Mouse (Mus musculus): Measurements from ENCODE around the gene St3gal6. TPM values are rescaled to one million over a fixed set of nuclear protein-coding genes. Genes with fewer than 3 reads are reported as not detected.

Gene St3gal6
- total RNA-seq (2021) (10 to 100 TPM; 37.7 to 47.0 TPM), polyA plus RNA-seq (2012; rRNA removed) (29.6 and 33.7 TPM in 2 replicates)
- long read RNA-seq, full-length matches to known transcripts: 6 of 12 reads
- long read RNA-seq, partial matches to known transcripts: 3 of 12 reads
- long read RNA-seq, other reads (novel, unspliced or antisense): 3 of 12 reads

DNA sequence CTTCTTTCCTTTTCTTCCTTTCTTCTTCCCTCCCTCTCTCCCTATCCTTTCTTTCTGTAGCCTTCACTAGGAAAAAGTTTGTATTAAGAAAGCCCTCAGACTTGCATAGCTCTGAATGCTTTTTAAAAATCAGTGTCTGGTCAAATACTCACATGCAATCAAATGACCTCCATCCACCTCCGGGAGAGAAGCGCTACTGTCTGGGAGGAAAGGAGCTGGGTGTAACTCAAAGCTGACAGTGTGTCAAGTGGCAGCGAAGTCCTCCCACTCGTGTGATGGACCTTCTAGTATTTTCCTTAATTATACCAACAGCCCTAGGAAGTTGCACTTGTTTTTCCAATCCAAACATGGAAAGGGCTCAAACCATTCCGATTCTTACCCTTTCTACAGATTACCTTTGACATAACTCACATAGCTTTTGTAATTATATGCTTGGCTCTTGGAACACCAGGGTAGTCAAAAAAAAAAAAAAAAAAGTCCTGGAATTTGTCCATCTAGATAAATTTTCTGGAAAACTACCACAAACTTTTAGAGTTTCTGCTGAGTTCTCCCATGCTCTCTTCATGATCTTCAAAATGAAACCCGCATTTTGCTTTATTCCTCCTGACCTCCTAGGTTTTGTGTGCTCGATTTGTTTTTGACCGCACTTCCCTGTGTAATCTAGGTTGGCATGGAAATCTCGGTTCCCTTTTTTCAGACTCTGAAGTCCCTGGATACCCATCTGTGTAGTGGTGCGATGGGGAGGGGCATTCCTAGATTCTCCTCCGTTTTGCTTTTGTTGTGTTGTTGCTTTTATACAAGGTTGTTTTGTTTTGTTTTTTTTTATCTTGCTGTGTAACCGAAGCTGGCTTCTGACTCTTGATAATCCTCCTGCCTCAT lies at the start of gene St3gal6:
St3gal6 (minus strand) TSS at position 272 of the 879 bp plus-strand sequence.
- peak within 1 kb of the TSS; percentile 82 for H3K4me3 ChIP-seq
- peaks cover 7% of the 10 kb centered on the region for H3K36me3 ChIP-seq (ENCODE audit: control insufficient read depth, insufficient read depth, low read length)
- WGBS: 50% methylated on average over 12 of the region's 12 CpGs
- peak within 1 kb of the TSS; percentile 100 for H3K9ac ChIP-seq (ENCODE audit: low read depth, low read length)
- peak in 1 of 2 experiments; percentile 52 for DNase-seq
- peak within 1 kb of the TSS; percentile 97 for H3K27ac ChIP-seq
- intact Hi-C loops (cut with DNase I): loop anchor here (1.0 to 5.0 kb wide), 6 partner anchors 11 to 203 kb away; partner anchors contain the start of genes Cldnd1 and Dcbld2
- H3K79me2 ChIP-seq (replicated peaks; ENCODE audit: control insufficient read depth, insufficient read depth, low read length): peaks cover 2% of the 10 kb centered on the region
- TF ChIP-seq POLR2A (IDR thresholded peaks at IDR 0.05; ENCODE audit: insufficient read depth, low read depth, low read length) (0 out of 2 replicates have a peak, but pooled peaks have one; percentile 34), CTCF (IDR thresholded peaks at IDR 0.05) (no peak), EP300 (IDR thresholded peaks at IDR 0.05; ENCODE audit: insufficient read depth, low read depth, low read length) (peak; percentile 83)
- no peaks in the 10 kb centered on the region for H3K27me3 ChIP-seq (ENCODE audit: control insufficient read depth, insufficient read depth, low read length)
- peaks cover 7% of the 10 kb centered on the region for H3K4me1 ChIP-seq (ENCODE audit: control insufficient read depth, insufficient read depth, low read length)

DNA sequence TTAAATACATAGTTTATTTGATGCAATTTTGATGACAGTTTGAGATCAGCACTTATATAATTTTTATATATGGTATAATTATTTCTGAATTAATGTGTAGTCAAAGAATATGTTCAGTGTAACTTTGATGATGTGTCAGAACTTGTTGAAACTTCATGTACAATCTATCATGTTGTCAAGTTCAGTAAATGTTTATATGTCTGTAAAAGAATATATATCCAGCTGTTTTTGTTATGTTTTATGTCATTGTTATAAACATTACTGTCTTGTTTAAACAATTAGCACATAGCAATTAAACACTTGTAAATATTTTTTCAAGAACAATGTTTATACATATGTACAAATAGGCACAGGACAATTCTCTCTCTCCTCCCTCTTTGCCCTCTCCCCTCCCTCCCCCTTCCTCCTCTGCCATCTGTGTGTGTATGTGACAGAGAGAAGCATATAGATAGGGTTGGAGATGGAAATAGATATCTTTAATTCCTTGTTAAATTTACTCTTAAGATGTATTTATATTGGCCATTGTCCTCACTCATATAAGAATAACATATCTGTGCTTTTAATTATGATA lies 46.7 kb upstream of the St3gal6 start:
- intact Hi-C loops (cut with DNase I): no loop called here
- Histone ChIP-seq H3K27ac (no peak overlapping the region), H3K4me3 (no peak overlapping the region), H3K36me3 (ENCODE audit: control insufficient read depth, insufficient read depth, low read length) (no peaks in the 10 kb centered on the region), H3K9ac (ENCODE audit: low read depth, low read length) (no peak overlapping the region), H3K79me2 (replicated peaks; ENCODE audit: control insufficient read depth, insufficient read depth, low read length) (no peaks in the 10 kb centered on the region), H3K27me3 (ENCODE audit: control insufficient read depth, insufficient read depth, low read length) (no peaks in the 10 kb centered on the region), H3K4me1 (ENCODE audit: control insufficient read depth, insufficient read depth, low read length) (no peaks in the 10 kb centered on the region)
- no peak for TF ChIP-seq POLR2A (IDR thresholded peaks at IDR 0.05; ENCODE audit: insufficient read depth, low read depth, low read length)
- TF ChIP-seq EP300 (IDR thresholded peaks at IDR 0.05; ENCODE audit: insufficient read depth, low read depth, low read length): no peak
- TF ChIP-seq CTCF (IDR thresholded peaks at IDR 0.05): no peak
- no peak for DNase-seq

DNA sequence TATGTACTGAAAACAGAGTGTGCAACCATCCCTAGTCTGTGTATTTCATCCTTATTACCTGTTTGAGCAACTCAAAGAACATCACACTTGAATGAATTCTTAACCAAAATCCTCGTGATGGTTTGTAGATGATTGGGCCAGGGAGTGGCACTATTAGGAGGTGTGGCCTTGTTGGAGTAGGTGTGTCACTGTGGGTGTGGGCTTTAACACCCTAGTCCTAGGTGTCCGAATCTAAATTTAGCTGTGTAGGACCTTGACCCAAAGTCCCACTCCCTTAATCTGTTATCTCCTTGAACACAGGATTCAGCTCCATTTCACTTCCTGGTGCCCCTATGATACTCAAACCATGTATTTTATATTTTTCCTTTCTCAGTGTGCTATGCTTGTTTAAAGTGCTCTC lies 37.2 kb upstream of the St3gal6 start:
- H3K27me3 ChIP-seq (ENCODE audit: control insufficient read depth, insufficient read depth, low read length): no peaks in the 10 kb centered on the region
- no peaks in the 10 kb centered on the region for H3K4me1 ChIP-seq (ENCODE audit: control insufficient read depth, insufficient read depth, low read length)
- 79% methylated on average over 2 of the region's 2 CpGs for WGBS
- H3K79me2 ChIP-seq (replicated peaks; ENCODE audit: control insufficient read depth, insufficient read depth, low read length): no peaks in the 10 kb centered on the region
- no peak overlapping the region for H3K9ac ChIP-seq (ENCODE audit: low read depth, low read length)
- no peaks in the 10 kb centered on the region for H3K36me3 ChIP-seq (ENCODE audit: control insufficient read depth, insufficient read depth, low read length)
- no peak overlapping the region for H3K4me3 ChIP-seq
- no peak overlapping the region for H3K27ac ChIP-seq
- intact Hi-C loops (cut with DNase I): no loop called here
- DNase-seq: no peak
- TF ChIP-seq POLR2A (IDR thresholded peaks at IDR 0.05; ENCODE audit: insufficient read depth, low read depth, low read length) (no peak), CTCF (IDR thresholded peaks at IDR 0.05) (no peak), EP300 (IDR thresholded peaks at IDR 0.05; ENCODE audit: insufficient read depth, low read depth, low read length) (no peak)

DNA sequence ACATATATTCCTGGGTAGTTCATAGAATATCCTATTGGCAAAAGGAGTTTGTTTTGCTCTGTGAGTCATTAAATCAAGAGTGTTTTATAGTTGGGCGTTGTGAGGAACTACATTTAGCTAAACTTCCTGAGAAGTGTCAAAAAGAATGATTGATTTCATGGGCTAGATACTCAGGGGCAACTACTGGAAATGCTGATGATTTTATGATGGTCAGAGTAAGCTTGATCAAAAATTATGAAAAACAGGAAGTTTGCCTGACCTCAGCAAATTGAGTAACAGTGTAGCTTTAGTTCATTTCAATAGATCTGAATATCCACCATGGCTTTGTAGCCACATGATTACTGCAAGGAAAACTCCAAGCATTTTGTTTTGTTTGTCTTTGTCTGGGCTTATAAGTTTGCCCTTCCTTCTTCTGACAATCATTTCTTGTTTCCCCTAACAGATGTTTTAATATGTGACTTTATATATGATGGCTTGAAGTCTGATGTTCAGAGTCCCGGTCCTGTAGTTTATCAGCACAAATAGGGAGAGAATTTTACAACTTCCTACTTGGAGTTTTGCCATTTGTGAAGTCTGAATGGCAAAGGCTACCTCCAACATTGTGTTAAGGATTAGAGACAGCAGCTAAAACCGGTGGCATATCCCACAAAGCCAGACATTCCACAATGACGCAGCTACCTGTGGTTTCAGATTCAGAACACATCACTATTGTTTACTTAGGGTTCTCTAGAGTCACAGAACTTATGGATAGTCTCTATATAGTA lies 32.2 kb upstream of the St3gal6 start:
- Histone ChIP-seq H3K36me3 (ENCODE audit: control insufficient read depth, insufficient read depth, low read length) (no peaks in the 10 kb centered on the region), H3K4me1 (ENCODE audit: control insufficient read depth, insufficient read depth, low read length) (no peaks in the 10 kb centered on the region), H3K9ac (ENCODE audit: low read depth, low read length) (no peak overlapping the region), H3K27ac (no peak overlapping the region), H3K27me3 (ENCODE audit: control insufficient read depth, insufficient read depth, low read length) (no peaks in the 10 kb centered on the region), H3K4me3 (no peak overlapping the region), H3K79me2 (replicated peaks; ENCODE audit: control insufficient read depth, insufficient read depth, low read length) (no peaks in the 10 kb centered on the region)
- DNase-seq: no peak
- 41% methylated on average over 4 of the region's 4 CpGs for WGBS
- TF ChIP-seq EP300 (IDR thresholded peaks at IDR 0.05; ENCODE audit: insufficient read depth, low read depth, low read length): no peak
- TF ChIP-seq CTCF (IDR thresholded peaks at IDR 0.05): no peak
- TF ChIP-seq POLR2A (IDR thresholded peaks at IDR 0.05; ENCODE audit: insufficient read depth, low read depth, low read length): no peak
- intact Hi-C loops (cut with DNase I): no loop called here

DNA sequence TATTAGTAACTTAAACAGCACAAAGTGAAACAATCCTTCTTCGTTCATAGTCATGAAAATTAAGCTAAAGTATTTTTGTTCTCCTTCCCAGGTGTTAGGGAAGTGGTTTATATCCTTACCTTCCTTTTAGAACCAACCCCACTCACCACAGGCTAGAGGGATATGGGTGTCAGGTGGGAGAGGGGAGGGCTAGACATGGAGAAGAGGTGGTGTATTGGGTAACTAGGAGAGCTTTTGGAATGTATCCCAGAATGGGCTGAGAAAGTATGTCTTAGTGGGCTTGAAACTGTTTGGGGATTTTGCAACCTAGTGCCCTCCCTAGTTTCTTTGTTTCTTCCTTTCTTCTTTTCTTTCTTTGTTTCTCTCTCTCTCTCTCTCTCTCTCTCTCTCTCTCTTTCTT lies 30.6 kb upstream of the St3gal6 start:
- intact Hi-C loops (cut with DNase I): no loop called here
- Histone ChIP-seq H3K9ac (ENCODE audit: low read depth, low read length) (no peak overlapping the region), H3K79me2 (replicated peaks; ENCODE audit: control insufficient read depth, insufficient read depth, low read length) (no peaks in the 10 kb centered on the region), H3K27me3 (ENCODE audit: control insufficient read depth, insufficient read depth, low read length) (no peaks in the 10 kb centered on the region), H3K4me1 (ENCODE audit: control insufficient read depth, insufficient read depth, low read length) (no peaks in the 10 kb centered on the region), H3K36me3 (ENCODE audit: control insufficient read depth, insufficient read depth, low read length) (no peaks in the 10 kb centered on the region), H3K27ac (no peak overlapping the region), H3K4me3 (no peak overlapping the region)
- no peak for DNase-seq
- 87% methylated on average over 1 of the region's 1 CpGs for whole genome bisulfite sequencing
- TF ChIP-seq EP300 (IDR thresholded peaks at IDR 0.05; ENCODE audit: insufficient read depth, low read depth, low read length) (no peak), CTCF (IDR thresholded peaks at IDR 0.05) (no peak)

Data from heart, adult 2 months (tissue).